Mouse (Mus musculus) G1E (cell line): ENCODE measurements at regions not wholly inside any gene's neighbourhood (a gene's known extent, or its start where the extent isn't known, plus 50 kb on each side); places are given as distances from the start of the nearest gene placed in this dataset.

Experiments used
- CTCF ChIP-seq: IDR thresholded peaks from 2 replicates; pipeline ENCODE4 v1.5.1; 2012; ENCODE audit warnings: low read depth, low read length, inconsistent platforms, mixed read lengths
- GATA1 ChIP-seq: IDR thresholded peaks from 2 replicates; pipeline ENCODE4 v1.6.1; 2012; ENCODE audit warnings: borderline replicate concordance, low read length, inconsistent platforms, mixed read lengths
- POLR2AphosphoS5 ChIP-seq: IDR thresholded peaks from 2 replicates; pipeline ENCODE4 v1.6.1; 2012; ENCODE audit warnings: low read depth, low read length, inconsistent platforms; ENCODE audit not compliant: insufficient replicate concordance
- TAL1 ChIP-seq: conservative IDR thresholded peaks from 2 replicates; pipeline ENCODE4 v1.6.1; 2012; ENCODE audit warnings: low read depth, low read length, inconsistent platforms, mixed read lengths

GRCm38 (mm10) chr8:31444834-31445233 lies 1983.7 kb upstream of the 5930422O12Rik start:
- no peak for TF ChIP-seq CTCF
- TF ChIP-seq GATA1, result no peak
- TF ChIP-seq POLR2AphosphoS5, result no peak
- TF ChIP-seq TAL1, result no peak
